ENCODE assay signal across 8 mouse cellular contexts in the genomic region with DNA sequence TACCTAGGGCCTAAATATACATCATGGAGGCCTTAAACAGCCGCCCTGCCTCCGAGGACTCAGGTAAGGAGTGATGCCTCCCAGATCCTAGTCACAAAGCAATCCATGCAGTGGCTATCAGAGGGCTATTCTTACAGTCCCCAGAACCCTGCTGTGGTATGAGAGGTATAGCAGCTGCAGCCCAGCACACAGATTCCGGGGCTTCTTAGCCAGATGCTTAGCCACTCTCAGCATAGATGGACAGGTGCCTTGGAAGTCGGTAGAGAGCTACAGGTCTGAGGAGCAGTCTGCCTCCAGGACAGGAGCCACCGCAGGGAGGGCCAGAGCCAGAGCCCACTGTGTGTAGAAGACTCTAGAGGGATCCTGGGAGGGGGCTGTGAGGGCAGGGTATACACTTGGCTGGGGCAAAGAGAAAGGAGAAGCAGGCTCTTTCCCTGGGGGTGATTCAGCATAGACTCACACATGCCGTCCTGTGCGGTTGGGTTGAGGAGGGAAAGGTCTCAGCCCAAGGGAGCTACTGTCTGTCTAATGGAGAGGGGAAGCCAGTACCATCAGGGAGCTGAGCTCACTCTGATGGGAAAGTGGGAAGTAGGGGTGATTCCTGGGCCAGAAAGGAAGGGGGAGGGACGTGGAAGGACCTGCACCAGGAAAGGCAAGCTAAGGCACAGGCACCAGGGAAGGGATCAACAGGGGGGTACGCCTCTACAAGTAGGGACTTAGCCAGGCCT. TPM values are rescaled to one million over a fixed set of nuclear protein-coding genes. Genes with fewer than 3 reads are reported as not detected.
A peak's percentile ranks its signal among the peaks of the same experiment; 100 is the strongest.
DNase-seq lines count a peak whose midpoint lies in the region; ATAC-seq and TF ChIP-seq lines count a peak whose summit lies in the region.

No protein-coding gene starts in this region.

- peak overlapping the region; percentile 20; the same call in 1 of the 2 replicates for H3K27ac ChIP-seq in forebrain, embryonic 10.5 days
- no peak overlapping the region for H3K27ac ChIP-seq in forebrain, embryonic 11.5 days (ENCODE audit: low read depth, low read length)
- peak overlapping the region; percentile 55 for H3K27ac ChIP-seq in midbrain, embryonic 10.5 days (replicated peaks)
- H3K27ac ChIP-seq in midbrain, embryonic 11.5 days (ENCODE audit: low read depth, low read length) = no peak overlapping the region
- no peak overlapping the region; the same call in 1 of the 2 replicates for H3K27ac ChIP-seq in intestine, postnatal 0 days (ENCODE audit: low read depth, low read length)
- H3K27ac ChIP-seq in stomach, postnatal 0 days (replicated peaks) = peak overlapping the region; percentile 74

- ATAC-seq in forebrain, embryonic 11.5 days (replicated peaks; ENCODE audit: low FRiP score) = no peak
- ATAC-seq in midbrain, embryonic 11.5 days (ENCODE audit: low FRiP score) = no peak
- no peak for ATAC-seq in intestine, postnatal 0 days
- no peak for ATAC-seq in stomach, postnatal 0 days (ENCODE audit: low FRiP score, low TSS enrichment)

- no peak overlapping the region for H3K4me3 ChIP-seq in forebrain, embryonic 10.5 days
- H3K4me3 ChIP-seq in forebrain, embryonic 11.5 days (ENCODE audit: low read depth, low read length) = no peak overlapping the region
- no peak overlapping the region for H3K4me3 ChIP-seq in midbrain, embryonic 10.5 days
- H3K4me3 ChIP-seq in midbrain, embryonic 11.5 days (ENCODE audit: low read depth, low read length) = no peak overlapping the region
- H3K4me3 ChIP-seq in intestine, postnatal 0 days (ENCODE audit: low read depth, low read length) = no peak overlapping the region
- no peak overlapping the region for H3K4me3 ChIP-seq in stomach, postnatal 0 days (ENCODE audit: low read depth, low read length)

- no peak overlapping the region for H3K4me2 ChIP-seq in forebrain, embryonic 11.5 days (ENCODE audit: low read depth, low read length, severe bottlenecking)
- H3K4me2 ChIP-seq in midbrain, embryonic 11.5 days = no peak overlapping the region
- no peak overlapping the region for H3K4me2 ChIP-seq in intestine, postnatal 0 days (replicated peaks; ENCODE audit: low read depth)
- no peak overlapping the region for H3K4me2 ChIP-seq in stomach, postnatal 0 days (replicated peaks; ENCODE audit: low read depth)

- H3K36me3 ChIP-seq in forebrain, embryonic 10.5 days (replicated peaks) = peaks cover 11% of the 10 kb centered on the region
- H3K36me3 ChIP-seq in forebrain, embryonic 11.5 days (ENCODE audit: control insufficient read depth, insufficient read depth, low read length) = no peaks in the 10 kb centered on the region
- 0 out of 2 replicates have a peak, but pooled peaks cover 2% of the 10 kb centered on the region for H3K36me3 ChIP-seq in midbrain, embryonic 10.5 days
- H3K36me3 ChIP-seq in midbrain, embryonic 11.5 days (ENCODE audit: control insufficient read depth, insufficient read depth, low read length) = no peaks in the 10 kb centered on the region
- H3K36me3 ChIP-seq in intestine, postnatal 0 days (ENCODE audit: control insufficient read depth, insufficient read depth) = no peaks in the 10 kb centered on the region
- H3K36me3 ChIP-seq in stomach, postnatal 0 days (ENCODE audit: control insufficient read depth, insufficient read depth, low read length) = no peaks in the 10 kb centered on the region

- no peaks in the 10 kb centered on the region for H3K27me3 ChIP-seq in forebrain, embryonic 10.5 days (ENCODE audit: poor library complexity, severe bottlenecking)
- no peaks in the 10 kb centered on the region for H3K27me3 ChIP-seq in forebrain, embryonic 11.5 days (ENCODE audit: control insufficient read depth, insufficient read depth, low read length)
- H3K27me3 ChIP-seq in midbrain, embryonic 10.5 days (ENCODE audit: low read depth, poor library complexity, severe bottlenecking) = no peaks in the 10 kb centered on the region
- no peaks in the 10 kb centered on the region for H3K27me3 ChIP-seq in midbrain, embryonic 11.5 days (ENCODE audit: control insufficient read depth, insufficient read depth, low read length)
- H3K27me3 ChIP-seq in intestine, postnatal 0 days (replicated peaks; ENCODE audit: control insufficient read depth, insufficient read depth, low read length) = no peaks in the 10 kb centered on the region
- no peaks in the 10 kb centered on the region for H3K27me3 ChIP-seq in stomach, postnatal 0 days (ENCODE audit: control insufficient read depth, insufficient read depth, low read length)

- H3K4me1 ChIP-seq in forebrain, embryonic 10.5 days = peaks cover 94% of the 10 kb centered on the region
- H3K4me1 ChIP-seq in forebrain, embryonic 11.5 days (replicated peaks; ENCODE audit: control insufficient read depth, insufficient read depth, low read length) = peaks cover 21% of the 10 kb centered on the region; the same call in 1 of the 2 replicates
- peaks cover 99% of the 10 kb centered on the region for H3K4me1 ChIP-seq in midbrain, embryonic 10.5 days
- peaks cover 27% of the 10 kb centered on the region for H3K4me1 ChIP-seq in midbrain, embryonic 11.5 days (ENCODE audit: control insufficient read depth, insufficient read depth, low read length)
- H3K4me1 ChIP-seq in intestine, postnatal 0 days (replicated peaks; ENCODE audit: control insufficient read depth, insufficient read depth, low read length) = peaks cover 17% of the 10 kb centered on the region
- H3K4me1 ChIP-seq in stomach, postnatal 0 days (replicated peaks; ENCODE audit: control insufficient read depth, insufficient read depth) = peaks cover 20% of the 10 kb centered on the region

- no peak for DNase-seq in forebrain, embryonic 10.5 days (ENCODE audit: extremely low spot score, low spot score)
- no peak for DNase-seq in forebrain, embryonic 11.5 days (ENCODE audit: low spot score)
- no peak for DNase-seq in midbrain, embryonic 10.5 days (ENCODE audit: low spot score)
- no peak for DNase-seq in midbrain, embryonic 11.5 days (ENCODE audit: low spot score, missing footprints)
- no peak for DNase-seq in stomach, postnatal 0 days (ENCODE audit: low spot score)
- DNase-seq in spleen, adult 12 weeks (ENCODE audit: low spot score) = no peak
- no peak for DNase-seq in gastrocnemius, postnatal 10 days

- no peak for TF ChIP-seq EP300 in stomach, postnatal 0 days (optimal IDR thresholded peaks at IDR 0.05)

- WGBS in forebrain, embryonic 10.5 days = 84% methylated on average over 9 of the region's 9 CpGs
- WGBS in forebrain, embryonic 11.5 days = 80% methylated on average over 9 of the region's 9 CpGs
- WGBS in midbrain, embryonic 10.5 days = 85% methylated on average over 9 of the region's 9 CpGs
- 86% methylated on average over 9 of the region's 9 CpGs for WGBS in midbrain, embryonic 11.5 days
- 74% methylated on average over 9 of the region's 9 CpGs for WGBS in intestine, postnatal 0 days
- 53% methylated on average over 9 of the region's 9 CpGs for WGBS in stomach, postnatal 0 days

- no peaks in the 10 kb centered on the region for H3K9me3 ChIP-seq in forebrain, embryonic 10.5 days
- no peaks in the 10 kb centered on the region for H3K9me3 ChIP-seq in forebrain, embryonic 11.5 days (ENCODE audit: control insufficient read depth, low read length)
- H3K9me3 ChIP-seq in midbrain, embryonic 10.5 days (replicated peaks) = no peaks in the 10 kb centered on the region
- H3K9me3 ChIP-seq in midbrain, embryonic 11.5 days (ENCODE audit: control insufficient read depth, low read length) = no peaks in the 10 kb centered on the region
- no peaks in the 10 kb centered on the region for H3K9me3 ChIP-seq in intestine, postnatal 0 days (ENCODE audit: control insufficient read depth)
- no peaks in the 10 kb centered on the region for H3K9me3 ChIP-seq in stomach, postnatal 0 days (ENCODE audit: control insufficient read depth, low read length)

- no peak overlapping the region for H3K9ac ChIP-seq in forebrain, embryonic 11.5 days (ENCODE audit: low read length)
- no peak overlapping the region for H3K9ac ChIP-seq in midbrain, embryonic 11.5 days (ENCODE audit: low read length)
- H3K9ac ChIP-seq in intestine, postnatal 0 days (ENCODE audit: low read depth, low read length) = 0 out of 2 replicates have a peak overlapping the region, but pooled peaks have one; percentile 22
- H3K9ac ChIP-seq in stomach, postnatal 0 days (ENCODE audit: low read length) = 0 out of 2 replicates have a peak overlapping the region, but pooled peaks have one; percentile 18

- no peak for TF ChIP-seq CTCF in intestine, postnatal 0 days (IDR thresholded peaks at IDR 0.05; ENCODE audit: low read depth)
- no peak for TF ChIP-seq CTCF in stomach, postnatal 0 days (IDR thresholded peaks at IDR 0.05; ENCODE audit: low read depth)

RNA-seq across cellular contexts. Expression of gene Zmiz1, which starts 27.9 kb away (rescaled TPM):
- polyA plus RNA-seq in forebrain, embryonic 10.5 days (2016; fragmentation: Nextera tagmentation; extraction: Ambion mirVana) = 38.8 and 42.5 TPM in 2 replicates
- polyA plus RNA-seq in forebrain, embryonic 11.5 days (2014; fragmentation: Nextera tagmentation; extraction: Ambion mirVana) = 70.1 and 71.2 TPM in 2 replicates
- 42.2 and 55.8 TPM in 2 replicates for polyA plus RNA-seq in midbrain, embryonic 10.5 days (2016; fragmentation: Nextera tagmentation; extraction: Ambion mirVana)
- 47.7 and 51.5 TPM in 2 replicates for polyA plus RNA-seq in midbrain, embryonic 11.5 days (2014; fragmentation: Nextera tagmentation; extraction: Ambion mirVana)
- polyA plus RNA-seq in intestine, postnatal 0 days (2015; fragmentation: Nextera tagmentation; extraction: Ambion mirVana) = 12.4 and 13.5 TPM in 2 replicates
- polyA plus RNA-seq in stomach, postnatal 0 days (2015; fragmentation: Nextera tagmentation; extraction: Ambion mirVana) = 13.0 and 13.8 TPM in 2 replicates
- 10 to 100 TPM; 31.6 to 43.8 TPM for total RNA-seq in gastrocnemius, postnatal 10 days (2021)

Comparison
In these comparisons a context has a peak if more than half of its experiments do, and no peak if none do; other contexts are left out.
1. H3K27ac ChIP-seq: peak in forebrain, embryonic 10.5 days (single experiment), midbrain, embryonic 10.5 days (single experiment) and stomach, postnatal 0 days (single experiment); none in forebrain, embryonic 11.5 days (single experiment), midbrain, embryonic 11.5 days (single experiment) and intestine, postnatal 0 days (single experiment).
2. H3K9ac ChIP-seq: peak in intestine, postnatal 0 days (single experiment) and stomach, postnatal 0 days (single experiment); none in forebrain, embryonic 11.5 days (single experiment) and midbrain, embryonic 11.5 days (single experiment).